Mouse (Mus musculus) liver, embryonic 14.5 days (tissue): Measurements from ENCODE around the gene Xkr8. TPM values are rescaled to one million over a fixed set of nuclear protein-coding genes. Genes with fewer than 3 reads are reported as not detected.

Experiments
- ATAC-seq: fragments of 200-750 bp; cut with Nextera tagmentation; 2 replicates; pipeline ENCODE4 v1.8.0; 2017; ENCODE audit warnings: moderate number of reproducible peaks, mild to moderate bottlenecking, moderate library complexity; ENCODE audit not compliant: insufficient read depth
- DNase-seq, 3 experiments: peaks; one replicate each; pipeline ENCODE4 v3.0.0-alpha.2; 2012 to 2013; ENCODE audit warnings: low read depth in 3 of 3, low spot score in 3 of 3
- H3K27ac ChIP-seq: fragments of 300-500 bp; sonication (generic); 2 replicates; pipeline ENCODE4 v1.5.1; 2014; ENCODE audit warnings: moderate library complexity, mild to moderate bottlenecking, control low read depth, inconsistent platforms
- H3K27me3 ChIP-seq: fragments of 300-500 bp; sonication (generic); 2 replicates; pipeline ENCODE4 v1.6.1; 2014; ENCODE audit warnings: mild to moderate bottlenecking, low read length, moderate library complexity; ENCODE audit not compliant: control insufficient read depth, insufficient read depth
- H3K36me3 ChIP-seq: fragments of 300-500 bp; sonication (generic); replicated peaks from 2 replicates; pipeline ENCODE4 v1.6.1; 2014; ENCODE audit warnings: low read depth; ENCODE audit not compliant: control insufficient read depth, insufficient read depth
- H3K4me1 ChIP-seq, 2 experiments: fragments of 200-500 bp in 1 of 2; fragments of 300-500 bp in 1 of 2; sonication (generic) in 1 of 2; replicated peaks; 2 replicates each; pipeline ENCODE4 v1.6.1; 2012 to 2014; ENCODE audit warnings: antibody characterized with exemption in 1 of 2, inconsistent platforms in 1 of 2, low read length in 1 of 2; ENCODE audit not compliant: control insufficient read depth in 2 of 2, insufficient read depth in 2 of 2
- H3K4me2 ChIP-seq: fragments of 300-500 bp; sonication (generic); 2 replicates; pipeline ENCODE4 v1.6.1; 2014; ENCODE audit warnings: low read depth, mild to moderate bottlenecking, control low read depth, moderate library complexity
- H3K4me3 ChIP-seq, 2 experiments: fragments of 200-500 bp in 1 of 2; fragments of 300-500 bp in 1 of 2; sonication (generic) in 1 of 2; 2 replicates each; pipeline ENCODE4 v1.5.1; 2012 to 2014; ENCODE audit warnings: low read depth in 2 of 2, low read length in 2 of 2, mild to moderate bottlenecking in 2 of 2, control low read depth in 1 of 2, inconsistent platforms in 1 of 2, moderate library complexity in 1 of 2; ENCODE audit not compliant: insufficient read depth in 1 of 2
- H3K9ac ChIP-seq: fragments of 300-500 bp; sonication (generic); replicated peaks from 2 replicates; pipeline ENCODE4 v1.6.1; 2014; ENCODE audit warnings: mild to moderate bottlenecking, control low read depth, moderate library complexity
- H3K9me3 ChIP-seq: fragments of 300-500 bp; sonication (generic); 2 replicates; pipeline ENCODE4 v1.6.1; 2016; ENCODE audit warnings: low read length, mixed read lengths; ENCODE audit not compliant: control insufficient read depth
- CTCF ChIP-seq: IDR thresholded peaks from 2 replicates; pipeline ENCODE4 v1.5.1; 2016; ENCODE audit warnings: antibody characterized with exemption, low read depth, control low read depth
- EP300 ChIP-seq: IDR thresholded peaks from 2 replicates; pipeline ENCODE4 v1.6.1; 2016; ENCODE audit warnings: antibody characterized with exemption, low read depth
- WGBS: fragments of 180-500 bp; shearing (Covaris S2); extraction: QIAGEN DNeasy Blood & Tissue Kit; methylation state at CpG from one replicate; pipeline ENCODE4 v1.1.7; 2014; ENCODE audit not compliant: insufficient replicate concordance; 5-methylcytosine and 5-hydroxymethylcytosine counted together
- polyA plus RNA-seq, 2 experiments: library from polyadenylated mRNA; depleted of rRNA in 1 of 2; stranded (reverse) in 1 of 2; unstranded in 1 of 2; fragments of >200 nt; fragmentation: Nextera tagmentation in 1 of 2; extraction: Ambion mirVana in 1 of 2; gene quantifications; 2 replicates each; pipeline versions ENCODE4 v1.2.1 to v1.2.3; 2012 to 2014

The Xkr8 gene
- polyA plus RNA-seq, 2 experiments = 1.9 to 3.3 TPM

GRCm38 (mm10) chr4:132693366-132693765 is 39.0 kb downstream of the Xkr8 start:
- 80% methylated on average over 3 of the region's 3 CpGs for WGBS
- TF ChIP-seq EP300 = no peak
- TF ChIP-seq CTCF = no peak
- H3K27me3 ChIP-seq = no peaks in the 10 kb centered on the region

GRCm38 (mm10) chr4:132689634-132690033 is 42.7 kb downstream of the Xkr8 start:
- Histone ChIP-seq H3K27ac (no peak overlapping the region), H3K4me1 (no peaks in the 10 kb centered on the region), H3K4me2 (no peak overlapping the region), H3K9ac (no peak overlapping the region), H3K27me3 (no peaks in the 10 kb centered on the region), H3K4me3 (no peak overlapping the region), H3K9me3 (no peaks in the 10 kb centered on the region), H3K36me3 (peaks cover 20% of the 10 kb centered on the region)
- ATAC-seq = no peak
- no peak for TF ChIP-seq EP300
- no peak for TF ChIP-seq CTCF
- DNase-seq = no peak
- WGBS = 71% methylated on average over 2 of the region's 2 CpGs

More at GRCm38 (mm10) chr4:132693366-132693765, 39.0 kb downstream of the Xkr8 start:
- Histone ChIP-seq H3K9ac (no peak overlapping the region), H3K4me1 (no peaks in the 10 kb centered on the region), H3K4me2 (no peak overlapping the region), H3K4me3 (no peak overlapping the region), H3K27ac (no peak overlapping the region), H3K36me3 (peaks cover 30% of the 10 kb centered on the region), H3K9me3 (no peaks in the 10 kb centered on the region)
- ATAC-seq = no peak
- DNase-seq = no peak

GRCm38 (mm10) chr4:132676771-132677539 is 55.4 kb downstream of the Xkr8 start:
- peak; percentile 78 for TF ChIP-seq CTCF
- no peak for TF ChIP-seq EP300
- no peak overlapping the region for H3K4me2 ChIP-seq
- no peak overlapping the region for H3K9ac ChIP-seq
- no peaks in the 10 kb centered on the region for H3K4me1 ChIP-seq
- peaks cover 15% of the 10 kb centered on the region for H3K36me3 ChIP-seq
- WGBS = 76% methylated on average over 7 of the region's 7 CpGs
- DNase-seq (peak in 2 of 3 experiments; percentile 6 to 28), ATAC-seq (no peak)
- H3K27me3 ChIP-seq = no peaks in the 10 kb centered on the region
- no peaks in the 10 kb centered on the region for H3K9me3 ChIP-seq
- no peak overlapping the region for H3K4me3 ChIP-seq
- no peak overlapping the region for H3K27ac ChIP-seq

Other genes with a start within 250 kb of the Xkr8 start
- gene Sesn2, start 222.0 kb downstream of the Xkr8 start, polyA plus RNA-seq (2012; rRNA removed) = 3.4 TPM in 2 replicates
- gene Sesn2, start 222.0 kb downstream of the Xkr8 start, polyA plus RNA-seq (2014; fragmentation: Nextera tagmentation; extraction: Ambion mirVana) = 3.3 and 4.1 TPM in 2 replicates
- gene Atpif1, start 198.9 kb downstream of the Xkr8 start, polyA plus RNA-seq (2012; rRNA removed) = 544 and 902 TPM in 2 replicates
- gene Atpif1, start 198.9 kb downstream of the Xkr8 start, polyA plus RNA-seq (2014; fragmentation: Nextera tagmentation; extraction: Ambion mirVana) = 1,811 and 1,820 TPM in 2 replicates
- 47.6 and 84.2 TPM in 2 replicates for gene Dnajc8, start 197.0 kb downstream of the Xkr8 start, polyA plus RNA-seq (2012; rRNA removed)
- gene Dnajc8, start 197.0 kb downstream of the Xkr8 start, polyA plus RNA-seq (2014; fragmentation: Nextera tagmentation; extraction: Ambion mirVana) = 109 and 111 TPM in 2 replicates
- gene Ptafr, start 168.5 kb downstream of the Xkr8 start, polyA plus RNA-seq (2012; rRNA removed) = 0.52 and 0.61 TPM in 2 replicates
- 0.18 and 0.25 TPM in 2 replicates for gene Ptafr, start 168.5 kb downstream of the Xkr8 start, polyA plus RNA-seq (2014; fragmentation: Nextera tagmentation; extraction: Ambion mirVana)
- gene Eya3, start 93.6 kb downstream of the Xkr8 start, polyA plus RNA-seq (2012; rRNA removed) = 11.5 and 12.0 TPM in 2 replicates
- 13.5 and 14.6 TPM in 2 replicates for gene Eya3, start 93.6 kb downstream of the Xkr8 start, polyA plus RNA-seq (2014; fragmentation: Nextera tagmentation; extraction: Ambion mirVana)
- 0.92 and 1.1 TPM in 2 replicates for gene Smpdl3b, start 24.7 kb upstream of the Xkr8 start, polyA plus RNA-seq (2012; rRNA removed)
- 1.2 and 1.3 TPM in 2 replicates for gene Smpdl3b, start 24.7 kb upstream of the Xkr8 start, polyA plus RNA-seq (2014; fragmentation: Nextera tagmentation; extraction: Ambion mirVana)
- 43.2 and 55.6 TPM in 2 replicates for gene Rpa2, start 35.8 kb upstream of the Xkr8 start, polyA plus RNA-seq (2012; rRNA removed)
- 95.7 and 104 TPM in 2 replicates for gene Rpa2, start 35.8 kb upstream of the Xkr8 start, polyA plus RNA-seq (2014; fragmentation: Nextera tagmentation; extraction: Ambion mirVana)
- gene Themis2, start 63.8 kb upstream of the Xkr8 start, polyA plus RNA-seq (2012; rRNA removed) = 2.0 and 2.3 TPM in 2 replicates
- gene Themis2, start 63.8 kb upstream of the Xkr8 start, polyA plus RNA-seq (2014; fragmentation: Nextera tagmentation; extraction: Ambion mirVana) = 2.5 and 2.6 TPM in 2 replicates
- gene Ppp1r8, start 110.6 kb upstream of the Xkr8 start, polyA plus RNA-seq (2012; rRNA removed) = 27.2 and 37.2 TPM in 2 replicates
- gene Ppp1r8, start 110.6 kb upstream of the Xkr8 start, polyA plus RNA-seq (2014; fragmentation: Nextera tagmentation; extraction: Ambion mirVana) = 33.8 and 37.2 TPM in 2 replicates
- gene Stx12, start 152.0 kb upstream of the Xkr8 start, polyA plus RNA-seq (2012; rRNA removed) = 10.0 and 12.9 TPM in 2 replicates
- 16.7 and 16.9 TPM in 2 replicates for gene Stx12, start 152.0 kb upstream of the Xkr8 start, polyA plus RNA-seq (2014; fragmentation: Nextera tagmentation; extraction: Ambion mirVana)
- 4.4 and 7.4 TPM in 2 replicates for gene Fam76a, start 190.0 kb upstream of the Xkr8 start, polyA plus RNA-seq (2012; rRNA removed)
- gene Fam76a, start 190.0 kb upstream of the Xkr8 start, polyA plus RNA-seq (2014; fragmentation: Nextera tagmentation; extraction: Ambion mirVana) = 24.8 and 26.5 TPM in 2 replicates
- 0.79 and 1.0 TPM in 2 replicates for gene Fgr, start 241.5 kb upstream of the Xkr8 start, polyA plus RNA-seq (2012; rRNA removed)
- 0.57 and 0.75 TPM in 2 replicates for gene Fgr, start 241.5 kb upstream of the Xkr8 start, polyA plus RNA-seq (2014; fragmentation: Nextera tagmentation; extraction: Ambion mirVana)